Mouse (Mus musculus) liver, embryonic 12.5 days (tissue): ENCODE measurements around the gene Esrra. TPM values are rescaled to one million over a fixed set of nuclear protein-coding genes. Genes with fewer than 3 reads are reported as not detected.
A peak's percentile ranks its signal among the peaks of the same experiment; 100 is the strongest.

Source experiments
- ATAC-seq: fragments of 200-750 bp; cut with Nextera tagmentation; 2 replicates; pipeline ENCODE4 v1.8.0; 2017; ENCODE audit warnings: moderate number of reproducible peaks, mild to moderate bottlenecking, moderate library complexity
- H3K27ac ChIP-seq: fragments of 300-500 bp; sonication (generic); 2 replicates; pipeline ENCODE4 v1.5.1; 2016; ENCODE audit warnings: mild to moderate bottlenecking
- H3K27me3 ChIP-seq: fragments of 300-500 bp; sonication (generic); replicated peaks from 2 replicates; pipeline ENCODE4 v1.6.1; 2016; ENCODE audit warnings: mild to moderate bottlenecking, moderate library complexity
- H3K36me3 ChIP-seq: fragments of 300-500 bp; sonication (generic); 2 replicates; pipeline ENCODE4 v1.6.1; 2016; ENCODE audit warnings: mild to moderate bottlenecking, moderate library complexity
- H3K4me1 ChIP-seq: fragments of 300-500 bp; sonication (generic); 2 replicates; pipeline ENCODE4 v1.6.1; 2016
- H3K4me2 ChIP-seq: fragments of 300-500 bp; sonication (generic); 2 replicates; pipeline ENCODE4 v1.6.1; 2016; ENCODE audit warnings: mild to moderate bottlenecking, moderate library complexity
- H3K4me3 ChIP-seq: fragments of 300-500 bp; sonication (generic); 2 replicates; pipeline ENCODE4 v1.5.1; 2016; ENCODE audit warnings: mild to moderate bottlenecking, moderate library complexity
- H3K9ac ChIP-seq: fragments of 300-500 bp; sonication (generic); 2 replicates; pipeline ENCODE4 v1.6.1; 2016; ENCODE audit warnings: mild to moderate bottlenecking, moderate library complexity
- H3K9me3 ChIP-seq: fragments of 300-500 bp; sonication (generic); replicated peaks from 2 replicates; pipeline ENCODE4 v1.6.1; 2016; ENCODE audit warnings: mild to moderate bottlenecking, moderate library complexity
- WGBS: fragments of 180-500 bp; shearing (Covaris S2); methylation state at CpG from one replicate; pipeline ENCODE4 v1.1.7; 2016; ENCODE audit not compliant: insufficient replicate concordance; 5-methylcytosine and 5-hydroxymethylcytosine counted together
- polyA plus RNA-seq: library from polyadenylated mRNA; unstranded; fragments of >200 nt; fragmentation: Nextera tagmentation; extraction: Ambion mirVana; gene quantifications from 2 replicates; pipeline ENCODE4 v1.2.1, GENCODE M21; 2016

Gene Esrra
- polyA plus RNA-seq, 1 experiment from 2014 or later, result 6.5 TPM

- H3K4me2 ChIP-seq, result no peak overlapping the region
- H3K9ac ChIP-seq, result no peak overlapping the region
- 78% methylated on average over 20 of the region's 20 CpGs for WGBS
- H3K9me3 ChIP-seq, result no peaks in the 10 kb centered on the region
- no peak for ATAC-seq
- no peak overlapping the region for H3K4me3 ChIP-seq
- peaks cover 30% of the 10 kb centered on the region for H3K4me1 ChIP-seq
- H3K27ac ChIP-seq, result no peak overlapping the region
- peaks cover under 1% of the 10 kb centered on the region; the same call in 1 of the 2 replicates for H3K36me3 ChIP-seq
- H3K27me3 ChIP-seq, result peaks cover 32% of the 10 kb centered on the region
Observed at GRCm38 (mm10) chr19:6939106-6940002, 17.7 kb upstream of the Esrra start.

- Histone ChIP-seq H3K36me3 (no peaks in the 10 kb centered on the region), H3K27ac (no peak overlapping the region), H3K9ac (no peak overlapping the region), H3K4me2 (no peak overlapping the region), H3K9me3 (no peaks in the 10 kb centered on the region), H3K27me3 (peaks cover 47% of the 10 kb centered on the region), H3K4me1 (peaks cover 26% of the 10 kb centered on the region), H3K4me3 (no peak overlapping the region)
- 72% methylated on average over 16 of the region's 16 CpGs for WGBS
- ATAC-seq, result no peak
Observed at GRCm38 (mm10) chr19:6937541-6938465, 16.2 kb upstream of the Esrra start.

GRCm38 (mm10) chr19:6936299-6936698 lies 14.7 kb upstream of the Esrra start:
- Histone ChIP-seq H3K4me3 (no peak overlapping the region), H3K9me3 (no peaks in the 10 kb centered on the region), H3K9ac (no peak overlapping the region), H3K36me3 (no peaks in the 10 kb centered on the region), H3K27me3 (peaks cover 62% of the 10 kb centered on the region), H3K4me2 (no peak overlapping the region), H3K27ac (no peak overlapping the region), H3K4me1 (peaks cover 23% of the 10 kb centered on the region)
- ATAC-seq, result no peak
- 12% methylated on average over 3 of the region's 3 CpGs for WGBS

GRCm38 (mm10) chr19:6934195-6934977 lies 12.8 kb upstream of the Esrra start, which contains the start of gene Kcnk4:
Kcnk4 (minus strand) TSS chr19:6934515.
- Histone ChIP-seq H3K4me1 (peaks cover 9% of the 10 kb centered on the region), H3K9me3 (no peaks in the 10 kb centered on the region), H3K9ac (no peak within 1 kb of the TSS), H3K27ac (no peak within 1 kb of the TSS), H3K27me3 (peaks cover 81% of the 10 kb centered on the region), H3K4me3 (peak within 1 kb of the TSS; percentile 22), H3K4me2 (peak within 1 kb of the TSS; percentile 52), H3K36me3 (no peaks in the 10 kb centered on the region)
- 14% methylated on average over 23 of the region's 23 CpGs for WGBS
- no peak for ATAC-seq

GRCm38 (mm10) chr19:6933436-6934194 lies 12.0 kb upstream of the Esrra start:
- H3K4me1 ChIP-seq, result peaks cover 9% of the 10 kb centered on the region
- 8% methylated on average over 58 of the region's 58 CpGs for WGBS
- no peaks in the 10 kb centered on the region for H3K9me3 ChIP-seq
- ATAC-seq, result no peak
- H3K4me2 ChIP-seq, result peak overlapping the region; percentile 52
- peaks cover 89% of the 10 kb centered on the region for H3K27me3 ChIP-seq
- no peak overlapping the region for H3K27ac ChIP-seq
- H3K9ac ChIP-seq, result no peak overlapping the region
- no peaks in the 10 kb centered on the region for H3K36me3 ChIP-seq
- peak overlapping the region; percentile 22 for H3K4me3 ChIP-seq

GRCm38 (mm10) chr19:6933102-6933435 lies 11.5 kb upstream of the Esrra start:
- Histone ChIP-seq H3K36me3 (no peaks in the 10 kb centered on the region), H3K27me3 (peaks cover 89% of the 10 kb centered on the region), H3K9me3 (no peaks in the 10 kb centered on the region), H3K4me3 (no peak overlapping the region), H3K4me1 (peaks cover 9% of the 10 kb centered on the region), H3K4me2 (no peak overlapping the region), H3K9ac (no peak overlapping the region), H3K27ac (no peak overlapping the region)
- 23% methylated on average over 4 of the region's 4 CpGs for WGBS
- no peak for ATAC-seq

GRCm38 (mm10) chr19:6932018-6932417 lies 10.4 kb upstream of the Esrra start:
- Histone ChIP-seq H3K27ac (no peak overlapping the region), H3K4me3 (no peak overlapping the region), H3K4me2 (no peak overlapping the region), H3K9ac (no peak overlapping the region), H3K27me3 (peaks cover 94% of the 10 kb centered on the region), H3K36me3 (no peaks in the 10 kb centered on the region), H3K9me3 (no peaks in the 10 kb centered on the region), H3K4me1 (peaks cover 11% of the 10 kb centered on the region)
- 67% methylated on average over 1 of the region's 1 CpGs for WGBS
- ATAC-seq, result no peak

- 5% methylated on average over 2 of the region's 2 CpGs for WGBS
- Histone ChIP-seq H3K36me3 (no peaks in the 10 kb centered on the region), H3K9ac (no peak overlapping the region), H3K4me2 (no peak overlapping the region), H3K27me3 (peaks cover 100% of the 10 kb centered on the region), H3K4me1 (peaks cover 22% of the 10 kb centered on the region), H3K4me3 (no peak overlapping the region), H3K27ac (no peak overlapping the region), H3K9me3 (no peaks in the 10 kb centered on the region)
- ATAC-seq, result no peak
Observed at GRCm38 (mm10) chr19:6931002-6931401, 9.4 kb upstream of the Esrra start.

GRCm38 (mm10) chr19:6928080-6928479 lies 6.5 kb upstream of the Esrra start:
- H3K27ac ChIP-seq, result no peak overlapping the region
- H3K9ac ChIP-seq, result no peak overlapping the region
- H3K4me1 ChIP-seq, result peaks cover 31% of the 10 kb centered on the region
- no peaks in the 10 kb centered on the region for H3K9me3 ChIP-seq
- H3K27me3 ChIP-seq, result peaks cover 100% of the 10 kb centered on the region
- H3K4me3 ChIP-seq, result no peak overlapping the region
- no peak overlapping the region for H3K4me2 ChIP-seq
- WGBS, result 18% methylated on average over 9 of the region's 9 CpGs
- H3K36me3 ChIP-seq, result no peaks in the 10 kb centered on the region
- no peak for ATAC-seq

GRCm38 (mm10) chr19:6926559-6927255 lies 5.1 kb upstream of the Esrra start:
- H3K36me3 ChIP-seq, result no peaks in the 10 kb centered on the region
- H3K9ac ChIP-seq, result no peak overlapping the region
- H3K9me3 ChIP-seq, result no peaks in the 10 kb centered on the region
- H3K27ac ChIP-seq, result no peak overlapping the region
- H3K27me3 ChIP-seq, result peaks cover 90% of the 10 kb centered on the region
- H3K4me1 ChIP-seq, result peaks cover 42% of the 10 kb centered on the region
- no peak for ATAC-seq
- no peak overlapping the region; the same call in 1 of the 2 replicates for H3K4me3 ChIP-seq
- 18% methylated on average over 26 of the region's 26 CpGs for WGBS
- peak overlapping the region; percentile 33 for H3K4me2 ChIP-seq
